Mouse (Mus musculus): ENCODE measurements around the gene Pla2r1. TPM values are rescaled to one million over a fixed set of nuclear protein-coding genes. Genes with fewer than 3 reads are reported as not detected.

Pla2r1 gene
- total RNA-seq (2023), result under 1 TPM in 1 of 2 experiments, not detected in 1; 0.52 TPM

DNA sequence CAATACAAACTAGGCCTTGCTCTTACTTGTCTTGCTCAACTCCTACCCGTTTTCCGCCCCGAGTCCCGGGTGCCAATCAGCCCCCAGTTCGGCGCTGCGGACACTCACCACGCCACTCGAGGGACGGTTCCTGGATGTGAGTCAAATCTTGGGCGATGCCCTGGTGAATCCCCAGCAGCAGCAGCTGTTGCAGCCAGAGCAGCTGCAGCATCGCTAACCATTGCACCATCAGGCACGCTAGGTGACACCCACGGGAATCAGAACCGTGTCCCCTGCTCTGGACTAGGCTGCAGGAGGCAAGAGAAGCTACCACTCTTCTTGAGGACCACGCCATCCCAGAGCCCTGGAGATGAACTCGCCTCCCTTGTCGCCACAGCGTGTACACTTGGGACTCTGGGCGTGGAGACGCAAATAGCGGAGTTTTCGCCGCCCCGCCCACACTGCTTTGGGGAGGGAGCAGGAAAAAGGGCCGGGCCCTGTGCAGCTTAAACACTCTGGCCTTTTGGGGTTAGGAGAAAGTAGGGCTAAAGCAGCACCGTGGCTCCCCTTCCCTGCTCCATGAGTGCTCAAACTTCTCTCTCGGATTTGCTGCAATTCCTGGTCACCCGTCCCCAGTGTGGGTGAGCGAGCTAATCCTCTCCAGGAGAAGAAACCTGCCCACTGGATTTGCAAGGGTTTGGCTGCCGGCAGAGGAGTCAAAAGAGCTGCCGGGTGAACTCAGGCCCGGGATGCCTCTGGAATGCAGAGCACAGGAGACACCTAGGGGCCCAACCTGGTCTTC, at the start of gene Pla2r1:
TSS of gene Pla2r1 (minus strand) at position 407 of the 781 bp plus-strand sequence.

DNA sequence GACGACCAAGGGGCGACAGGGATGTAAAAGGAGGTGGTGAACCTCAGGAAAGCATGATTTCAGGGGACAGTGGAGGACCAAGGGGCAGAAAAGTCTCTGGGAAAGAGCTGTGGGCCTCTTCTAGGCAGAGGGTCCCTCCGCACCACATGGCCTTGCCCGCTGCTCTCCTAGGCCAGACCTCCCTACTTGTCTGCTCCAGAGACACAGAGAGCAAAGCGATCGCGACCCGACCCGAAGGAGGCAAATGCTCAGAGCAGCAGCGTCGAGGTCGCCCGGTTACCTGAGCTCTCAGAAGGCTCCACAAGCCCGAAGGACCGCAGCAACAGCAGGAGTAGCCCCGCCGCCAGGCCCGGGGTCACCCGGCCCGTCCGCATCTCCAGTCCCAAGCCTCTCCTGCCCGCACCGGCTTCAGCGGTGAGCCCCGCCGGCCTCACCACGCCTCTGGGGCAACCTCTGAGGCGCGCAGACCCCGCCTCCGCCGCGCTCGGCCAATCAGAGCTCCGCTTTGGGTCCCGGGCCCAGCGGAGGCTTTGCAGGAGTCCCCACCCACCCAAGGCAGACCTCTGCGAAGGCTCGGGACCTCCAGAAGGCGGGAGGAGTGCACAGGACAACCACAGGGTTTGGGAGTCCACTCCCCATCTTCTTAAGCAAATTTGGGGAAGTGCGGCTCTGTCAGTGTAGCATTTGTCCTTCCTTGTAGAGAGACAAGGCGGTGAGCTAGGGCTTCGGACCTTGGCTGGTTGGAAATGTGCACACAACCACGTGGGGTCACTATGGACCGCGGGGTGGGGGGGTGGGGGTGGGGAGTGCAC, 170.0 kb downstream of the Pla2r1 start, which contains the start of gene Ly75:
TSS of gene Ly75 (minus strand) at position 446 of the 812 bp plus-strand sequence.

Other genes starting within 250 kb of the Pla2r1 start
- 1 to 10 TPM; 1.1 TPM for gene Ly75, start 170.0 kb downstream of the Pla2r1 start, total RNA-seq (2023)
- gene Itgb6, start 169.3 kb upstream of the Pla2r1 start, total RNA-seq (2023), result not detected